20 mouse cellular contexts compared by ENCODE assay signal in genomic region chr10:10884992-10885391, GRCm38 (mm10).
A peak's percentile ranks its signal among the peaks of the same experiment; 100 is the strongest.
DNase-seq lines count a peak whose midpoint lies in the region; ATAC-seq lines count a peak whose summit lies in the region.
"Had no signal": no experiment of that assay in that cellular context is flagged by ENCODE, and none has a peak within 500 bp of the region (broad histone marks: within the 10 kb centered on the region; RNA-seq: fewer than 3 reads in every experiment).

No protein-coding gene starts in this region.

- no peak overlapping the region for H3K9ac ChIP-seq in hindbrain, embryonic 16.5 days (ENCODE audit: low read depth, low read length)
- no peak overlapping the region for H3K9ac ChIP-seq in hindbrain, embryonic 11.5 days (ENCODE audit: low read depth, low read length)
- H3K9ac ChIP-seq in forebrain, embryonic 13.5 days, result no peak overlapping the region
- H3K9ac ChIP-seq: hindbrain, embryonic 13.5 days had no signal

- no peak overlapping the region for H3K27ac ChIP-seq in hindbrain, embryonic 16.5 days (ENCODE audit: low read depth, low read length)
- H3K27ac ChIP-seq in hindbrain, embryonic 11.5 days (ENCODE audit: low read depth, low read length), result no peak overlapping the region
- no peak overlapping the region for H3K27ac ChIP-seq in forebrain, embryonic 13.5 days
- H3K27ac ChIP-seq: hindbrain, embryonic 13.5 days; kidney, postnatal 0 days had no signal

- no peaks in the 10 kb centered on the region for H3K36me3 ChIP-seq in hindbrain, embryonic 16.5 days (ENCODE audit: control insufficient read depth, insufficient read depth, low read length)
- H3K36me3 ChIP-seq in hindbrain, embryonic 11.5 days (ENCODE audit: control insufficient read depth, insufficient read depth, low read length), result no peaks in the 10 kb centered on the region
- H3K36me3 ChIP-seq in forebrain, embryonic 13.5 days (ENCODE audit: poor library complexity, severe bottlenecking), result no peaks in the 10 kb centered on the region
- H3K36me3 ChIP-seq: hindbrain, embryonic 13.5 days had no signal

- H3K4me1 ChIP-seq in hindbrain, embryonic 16.5 days (ENCODE audit: control insufficient read depth, insufficient read depth, low read depth, low read length), result no peaks in the 10 kb centered on the region
- no peaks in the 10 kb centered on the region for H3K4me1 ChIP-seq in hindbrain, embryonic 11.5 days (replicated peaks; ENCODE audit: control insufficient read depth, insufficient read depth, low read length)
- no peaks in the 10 kb centered on the region for H3K4me1 ChIP-seq in forebrain, embryonic 13.5 days
- H3K4me1 ChIP-seq: hindbrain, embryonic 13.5 days had no signal

- no peak overlapping the region for H3K4me3 ChIP-seq in hindbrain, embryonic 16.5 days (ENCODE audit: low read length)
- no peak overlapping the region for H3K4me3 ChIP-seq in hindbrain, embryonic 11.5 days (ENCODE audit: low read depth, low read length)
- H3K4me3 ChIP-seq in forebrain, embryonic 13.5 days, result no peak overlapping the region
- H3K4me3 ChIP-seq: hindbrain, embryonic 13.5 days had no signal

- DNase-seq in hindbrain, embryonic 11.5 days (ENCODE audit: low spot score), result no peak
- DNase-seq in right cerebral cortex, postnatal 25 days, result peak; percentile 4
- no peak for DNase-seq in right cerebral cortex, postnatal 14 days
- DNase-seq in lung, postnatal 4 days, result no peak
- DNase-seq: adrenal gland, postnatal 36 days; cerebellum, adult 11-12 months; cerebellum, postnatal 36 days; gastrocnemius, postnatal 36 days; kidney, adult 2 months; lung, postnatal 10 days; midbrain, embryonic 14.5 days; spleen, adult 18-20 months; thymus, postnatal 14 days had no signal

- no peaks in the 10 kb centered on the region for H3K27me3 ChIP-seq in hindbrain, embryonic 16.5 days (replicated peaks; ENCODE audit: control insufficient read depth, insufficient read depth, low read length)
- H3K27me3 ChIP-seq in hindbrain, embryonic 11.5 days (ENCODE audit: control insufficient read depth, insufficient read depth, low read length), result no peaks in the 10 kb centered on the region
- no peaks in the 10 kb centered on the region for H3K27me3 ChIP-seq in forebrain, embryonic 13.5 days
- H3K27me3 ChIP-seq: hindbrain, embryonic 13.5 days; Patski had no signal

- WGBS in hindbrain, embryonic 16.5 days, result 22% methylated on average over 2 of the region's 2 CpGs
- WGBS in hindbrain, embryonic 11.5 days, result 9% methylated on average over 2 of the region's 2 CpGs
- 16% methylated on average over 2 of the region's 2 CpGs for WGBS in forebrain, embryonic 13.5 days

- no peaks in the 10 kb centered on the region for H3K9me3 ChIP-seq in hindbrain, embryonic 16.5 days (ENCODE audit: control insufficient read depth, low read length)
- H3K9me3 ChIP-seq in hindbrain, embryonic 11.5 days (ENCODE audit: control insufficient read depth, low read length), result no peaks in the 10 kb centered on the region
- no peaks in the 10 kb centered on the region for H3K9me3 ChIP-seq in forebrain, embryonic 13.5 days (replicated peaks)
- H3K9me3 ChIP-seq: hindbrain, embryonic 13.5 days had no signal

- no peak overlapping the region for H3K4me2 ChIP-seq in hindbrain, embryonic 16.5 days (ENCODE audit: low read length)
- H3K4me2 ChIP-seq in hindbrain, embryonic 11.5 days (replicated peaks; ENCODE audit: low read depth, low read length), result no peak overlapping the region
- no peak overlapping the region for H3K4me2 ChIP-seq in forebrain, embryonic 13.5 days
- H3K4me2 ChIP-seq: hindbrain, embryonic 13.5 days had no signal

- peak; percentile 42 for ATAC-seq in hindbrain, embryonic 16.5 days
- no peak for ATAC-seq in hindbrain, embryonic 11.5 days (ENCODE audit: low FRiP score)
- ATAC-seq in forebrain, embryonic 13.5 days, result peak; percentile 86
- ATAC-seq in erythroblast, adult 5-6 weeks (replicated peaks; ENCODE audit: low FRiP score, poor library complexity, severe bottlenecking), result no peak
- ATAC-seq: inflammation-experienced regulatory T-cells, adult 6 months; Patski had no signal

Comparison
In these comparisons a context has a peak if more than half of its experiments do, and no peak if none do; other contexts are left out.
1. ATAC-seq: peak in hindbrain, embryonic 16.5 days (single experiment) and forebrain, embryonic 13.5 days (single experiment); none in hindbrain, embryonic 11.5 days (single experiment) and erythroblast, adult 5-6 weeks (single experiment).